Mouse (Mus musculus): ENCODE measurements at regions not wholly inside any gene's neighbourhood (a gene's known extent, or its start where the extent isn't known, plus 50 kb on each side); places are given as distances from the start of the nearest gene placed in this dataset.

DNA sequence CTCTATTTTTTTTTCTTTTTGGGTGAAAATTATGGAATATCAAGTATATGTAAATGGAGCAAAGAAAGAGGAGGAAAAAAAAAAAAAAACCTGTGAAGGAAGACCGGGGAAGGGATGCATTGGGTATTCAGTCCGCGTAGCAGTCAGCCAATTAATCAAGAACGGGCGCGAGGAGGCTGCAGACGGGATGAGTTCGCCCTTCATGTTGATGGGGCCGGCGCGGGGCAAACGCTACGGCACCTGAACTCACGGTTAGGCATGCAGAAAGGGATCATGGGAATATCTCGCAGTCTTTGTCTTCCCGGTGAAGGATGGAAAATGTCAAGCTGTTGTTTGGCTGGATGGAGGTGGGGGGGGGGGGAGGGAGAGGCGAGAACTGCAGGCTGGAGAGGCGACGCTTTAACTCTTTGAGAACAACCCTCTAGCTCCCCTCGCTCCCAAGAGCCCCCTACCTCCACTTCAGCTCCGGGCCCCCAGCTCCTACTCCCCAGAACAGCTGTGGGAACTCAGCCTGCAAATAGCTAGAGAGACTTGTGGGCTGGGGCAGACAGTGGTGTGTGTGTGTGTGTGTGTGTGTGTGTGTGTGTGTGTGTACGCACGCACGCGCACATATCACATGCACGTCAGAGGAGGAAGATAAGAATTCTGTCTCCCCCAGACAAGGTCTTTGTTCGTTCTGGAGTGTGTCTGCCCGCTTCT, 210.7 kb downstream of the Gm26897 start:
- DNase-seq (ENCODE audit: low spot score in 2 of 2): no peak

- no peak for DNase-seq (ENCODE audit: low spot score in 2 of 2)
Measured at GRCm38 (mm10) chr5:111944972-111945285, 211.2 kb downstream of the Gm26897 start.

DNA sequence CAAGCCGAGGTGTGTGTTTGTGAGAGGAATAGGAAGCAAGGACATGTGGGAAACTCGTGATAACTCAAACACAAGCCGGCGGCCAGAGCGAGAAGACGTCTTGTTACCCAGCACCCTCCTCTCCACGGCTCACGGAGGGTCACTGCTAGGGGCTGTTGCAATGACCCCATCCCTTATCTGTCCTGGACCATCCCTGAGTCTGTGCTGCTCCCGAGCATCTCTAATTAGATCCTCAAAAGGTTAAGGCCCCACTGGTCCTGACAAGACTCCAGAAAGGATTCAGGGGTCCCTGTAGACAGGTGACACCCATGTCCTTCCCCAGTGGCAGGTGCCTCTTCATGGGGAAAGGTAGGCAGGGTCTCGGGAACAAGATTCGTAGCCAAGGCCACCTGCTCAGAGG, 212.6 kb downstream of the Gm26897 start:
- no peak for DNase-seq (ENCODE audit: low spot score in 2 of 2)

DNA sequence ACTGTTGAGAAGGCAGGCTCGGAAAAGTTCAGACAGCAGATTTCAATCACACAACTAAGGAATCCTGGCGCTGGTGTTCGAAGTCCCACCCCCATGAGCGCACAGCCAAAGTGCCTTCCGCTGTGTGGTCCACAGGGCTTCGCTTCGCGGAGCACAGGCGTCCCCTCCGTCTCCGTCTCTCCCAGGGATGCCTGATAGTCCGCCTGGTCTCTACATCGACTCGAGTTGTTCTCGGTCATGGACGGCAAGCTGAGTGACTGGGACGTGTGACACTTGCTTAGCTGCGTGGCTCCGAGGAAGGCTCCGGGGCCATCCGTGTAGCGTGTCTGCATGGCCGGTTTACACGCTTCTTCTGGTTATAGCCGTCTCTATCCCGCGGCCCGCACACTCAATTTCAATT, 224.0 kb downstream of the Gm26897 start:
- no peak for DNase-seq (ENCODE audit: low spot score in 2 of 2)

DNA sequence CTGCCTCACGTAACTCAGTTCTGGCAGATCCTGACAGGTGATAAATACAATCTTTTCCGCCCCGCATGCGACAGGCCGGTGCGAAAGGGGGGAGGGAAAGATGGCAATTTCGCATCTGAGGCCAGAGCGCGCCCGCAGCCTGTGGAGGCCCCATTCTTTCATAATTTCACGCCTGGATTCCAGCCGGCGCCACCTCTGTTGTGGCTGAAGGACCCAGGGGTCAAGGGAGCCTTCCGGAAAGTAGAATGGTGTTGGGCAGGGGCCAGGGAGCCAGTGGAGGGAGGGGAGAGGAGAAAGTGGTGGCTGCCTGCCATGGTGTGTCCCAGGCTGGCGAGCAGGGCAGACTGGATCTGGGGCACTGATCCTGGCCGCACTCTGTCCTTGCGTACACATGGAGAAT, 224.5 kb downstream of the Gm26897 start:
- DNase-seq (ENCODE audit: low spot score in 2 of 2): no peak

GRCm38 (mm10) chr5:111965311-111965710, 231.6 kb downstream of the Gm26897 start:
- DNase-seq (ENCODE audit: low spot score in 2 of 2): no peak

GRCm38 (mm10) chr5:111968121-111968520, 234.4 kb downstream of the Gm26897 start:
- DNase-seq (ENCODE audit: low spot score in 2 of 2): no peak

DNA sequence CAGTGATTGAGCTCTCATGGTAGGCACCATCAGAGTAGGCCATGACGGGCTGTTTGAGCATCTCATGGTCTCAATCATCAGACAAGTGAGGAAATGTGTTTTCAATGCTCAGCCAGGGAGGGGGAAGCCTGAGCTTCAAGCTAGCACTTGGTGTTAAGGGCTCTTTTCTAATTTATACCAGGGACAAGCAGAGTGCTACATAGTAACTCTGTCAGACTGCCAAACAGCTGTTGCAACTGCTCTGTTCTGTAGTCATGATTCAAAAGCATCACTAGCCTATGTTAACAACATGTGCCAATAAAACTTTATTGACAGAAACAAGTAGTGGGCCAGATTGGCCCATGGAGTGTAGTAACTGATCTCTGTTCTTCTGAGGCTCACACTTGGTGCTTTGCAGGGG, 235.0 kb downstream of the Gm26897 start:
- DNase-seq (ENCODE audit: low spot score in 2 of 2): no peak

- no peak for DNase-seq (ENCODE audit: low spot score in 2 of 2)
Measured at GRCm38 (mm10) chr5:111971193-111971592, 237.5 kb downstream of the Gm26897 start.

GRCm38 (mm10) chr5:111971952-111972351, 238.2 kb downstream of the Gm26897 start:
- DNase-seq (ENCODE audit: low spot score in 2 of 2): no peak

DNA sequence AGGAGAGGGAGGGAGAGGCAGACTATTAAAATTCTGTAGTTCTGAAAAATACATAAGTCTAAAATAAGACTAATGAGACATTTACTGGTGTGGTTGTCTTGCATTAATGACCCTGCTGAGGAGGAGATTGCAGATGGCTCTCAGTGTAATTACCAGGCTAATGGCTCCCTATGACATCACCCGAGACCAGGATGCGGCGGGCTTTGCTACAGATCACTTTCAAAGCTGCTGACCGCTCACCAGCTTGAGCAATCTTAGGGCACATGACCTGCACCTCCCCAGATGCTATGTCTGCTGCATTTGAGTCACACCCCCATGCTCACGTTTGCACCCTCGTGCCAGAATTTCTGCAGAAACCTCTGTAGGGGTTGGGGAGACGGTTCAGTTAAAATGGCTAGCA, 242.0 kb downstream of the Gm26897 start:
- no peak for DNase-seq (ENCODE audit: low spot score in 2 of 2)

GRCm38 (mm10) chr5:111979601-111980000, 245.9 kb downstream of the Gm26897 start:
- DNase-seq (ENCODE audit: low spot score in 2 of 2): no peak

- DNase-seq (ENCODE audit: low spot score in 2 of 2): no peak
Measured at GRCm38 (mm10) chr5:111982106-111982505, 248.4 kb downstream of the Gm26897 start.

DNA sequence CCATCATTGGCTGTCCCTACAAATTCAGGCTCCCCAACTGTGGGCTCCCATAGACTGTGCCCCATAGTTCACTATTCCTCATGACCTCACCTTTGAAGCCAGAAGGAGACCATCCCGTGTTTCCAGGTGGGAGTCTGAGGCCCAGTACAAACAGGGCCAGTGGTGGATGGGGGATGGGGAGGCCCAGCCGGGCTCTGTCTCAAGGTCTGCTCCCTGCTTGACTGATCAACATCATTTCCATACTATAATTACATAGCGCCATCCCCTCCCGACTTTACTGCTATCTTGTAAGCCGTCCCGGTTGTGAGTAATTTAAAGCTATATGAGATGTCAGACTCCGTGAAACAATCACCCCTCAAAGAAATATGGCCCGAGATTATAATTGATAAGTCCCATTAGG, 252.3 kb downstream of the Gm26897 start:
- DNase-seq (ENCODE audit: low spot score in 2 of 2): no peak

GRCm38 (mm10) chr5:111987036-111987435, 253.3 kb downstream of the Gm26897 start:
- DNase-seq (ENCODE audit: low spot score in 2 of 2): no peak

GRCm38 (mm10) chr5:111991805-111992204, 258.1 kb downstream of the Gm26897 start:
- DNase-seq (ENCODE audit: low spot score in 2 of 2): no peak

DNA sequence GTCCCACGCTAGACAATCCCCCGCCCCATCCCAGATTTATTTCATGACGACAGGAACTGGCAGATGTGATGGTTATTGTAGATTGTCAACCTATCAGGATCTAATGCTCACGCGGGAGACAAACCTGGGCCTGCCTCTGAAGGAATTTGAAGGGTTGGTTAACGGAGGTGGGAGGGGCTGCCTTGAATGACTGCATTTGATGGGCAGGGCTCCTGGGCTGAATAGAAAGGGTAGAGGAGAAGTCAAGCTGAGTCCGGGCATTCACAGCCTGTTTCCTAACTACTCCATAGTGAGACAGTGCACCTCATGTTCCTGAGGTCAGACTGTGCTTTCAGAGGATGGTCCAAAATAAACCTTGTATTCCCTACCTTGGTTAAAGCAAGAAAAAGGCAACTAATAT, 259.1 kb downstream of the Cryba4 start:
- DNase-seq (ENCODE audit: low spot score in 2 of 2): no peak

DNA sequence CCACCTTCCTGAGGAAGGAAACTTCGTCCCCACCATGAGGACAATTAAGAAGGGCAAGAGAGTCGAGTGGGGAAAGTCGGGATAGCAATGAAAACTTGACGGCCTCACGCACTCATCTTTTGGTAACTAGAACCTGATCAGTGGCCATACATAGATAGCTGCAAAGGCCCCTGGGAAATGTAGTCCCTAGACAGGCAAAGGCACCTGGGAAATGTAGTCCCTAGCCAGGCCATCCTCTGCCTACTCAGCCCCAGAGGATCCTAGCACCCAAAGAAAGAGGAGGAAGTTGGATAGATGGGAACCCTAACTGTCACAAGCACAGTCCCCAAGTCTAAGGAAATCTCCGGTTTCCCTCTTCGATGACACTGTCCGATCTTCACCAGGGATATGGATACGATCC, 258.4 kb downstream of the Cryba4 start:
- no peak for DNase-seq (ENCODE audit: low spot score in 2 of 2)

GRCm38 (mm10) chr5:111996806-111997205, 255.5 kb downstream of the Cryba4 start:
- DNase-seq (ENCODE audit: low spot score in 2 of 2): no peak

DNA sequence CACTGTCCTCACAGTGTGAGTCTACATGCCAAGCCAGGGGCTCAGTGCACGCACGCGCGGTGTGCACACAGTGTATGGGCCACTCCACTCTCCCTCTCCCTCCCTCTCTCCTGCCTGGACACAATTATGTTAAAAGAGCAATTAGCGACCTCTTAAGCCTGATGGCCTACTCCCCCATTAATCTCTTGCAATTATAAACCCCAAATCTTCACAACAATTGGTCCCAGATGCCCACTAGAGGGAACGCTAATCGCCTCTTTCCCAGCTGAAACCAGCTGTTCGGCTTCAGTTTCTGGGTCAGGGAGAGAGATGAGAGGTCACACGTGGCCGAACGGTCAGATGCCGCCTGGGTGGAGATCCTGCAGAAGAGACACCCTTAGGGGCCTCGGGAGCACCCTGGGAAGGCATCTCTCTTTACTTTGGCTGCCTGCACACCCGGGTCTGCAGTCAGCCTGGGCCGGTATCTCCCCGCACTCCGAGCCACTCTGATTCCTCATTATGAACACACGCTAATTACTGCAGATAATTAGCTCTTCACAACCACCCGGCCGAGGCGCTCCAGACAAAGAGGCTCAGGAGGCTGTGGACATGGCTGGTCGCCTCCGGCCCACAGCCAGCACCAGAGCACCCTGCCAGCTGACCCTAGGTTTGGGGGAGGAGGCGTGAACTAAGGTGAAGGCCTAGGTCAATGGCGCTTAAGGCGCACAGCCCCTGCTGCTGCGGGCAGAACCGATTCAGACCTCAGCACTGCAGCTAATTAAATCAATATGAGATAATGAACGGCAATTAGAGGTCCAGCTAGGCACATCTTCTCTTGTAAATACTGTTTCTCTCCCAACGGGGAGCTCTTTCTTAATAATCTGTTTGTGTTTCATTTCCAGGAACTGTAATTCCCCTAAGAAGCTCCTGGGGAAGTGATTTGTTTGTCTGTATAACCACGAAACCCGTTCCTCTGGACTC, 250.3 kb downstream of the Cryba4 start:
- DNase-seq (ENCODE audit: low spot score in 2 of 2): no peak

DNA sequence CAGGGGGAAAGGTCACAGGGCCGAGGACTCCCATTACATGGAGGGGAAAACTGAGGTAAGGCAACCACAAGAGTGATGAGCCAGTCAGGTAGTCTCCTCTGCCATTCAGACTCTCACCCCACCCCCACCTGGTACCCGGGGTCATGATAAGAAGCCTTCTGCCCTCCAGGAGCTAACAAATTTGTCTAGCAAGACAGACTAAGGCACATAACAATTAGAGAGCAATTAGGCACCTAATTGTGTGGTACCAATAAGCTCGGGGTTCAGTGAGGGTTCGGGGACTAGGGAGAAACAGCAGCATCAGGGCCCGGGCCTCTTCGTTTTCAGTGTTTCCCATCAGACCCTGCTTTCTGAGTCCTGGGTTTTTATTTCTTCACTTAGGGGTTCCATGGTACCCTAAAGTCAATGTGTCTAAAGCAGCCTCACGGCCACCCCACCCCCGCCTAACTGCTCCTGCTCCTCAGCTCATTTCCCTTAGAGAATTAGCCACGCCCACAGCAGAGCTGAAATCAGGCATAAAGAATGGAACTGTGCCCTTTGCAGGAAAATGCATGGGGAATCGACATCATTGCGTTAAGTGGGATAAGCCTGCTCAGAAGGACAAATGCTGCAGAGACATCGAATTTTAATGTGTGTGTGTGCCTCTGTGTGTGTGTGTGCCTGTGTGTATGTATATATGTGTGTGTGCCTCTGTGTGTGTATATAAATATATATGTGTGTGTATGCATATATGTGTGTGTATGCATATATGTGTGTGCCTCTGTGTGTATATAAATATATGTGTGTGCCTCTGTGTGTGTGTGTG, 249.3 kb downstream of the Cryba4 start:
- no peak for DNase-seq (ENCODE audit: low spot score in 2 of 2)

GRCm38 (mm10) chr5:112004041-112004440, 248.3 kb downstream of the Cryba4 start:
- no peak for DNase-seq (ENCODE audit: low spot score in 2 of 2)
